Mouse (Mus musculus) lung, adult 2 months (tissue): Measurements from ENCODE around the gene Hoxd8. TPM values are rescaled to one million over a fixed set of nuclear protein-coding genes. Genes with fewer than 3 reads are reported as not detected.

Source experiments
- DNase-seq: peaks from one replicate; pipeline ENCODE4 v3.0.0; 2022
- H3K4me1 ChIP-seq: fragments of 200-500 bp; 2 replicates; pipeline ENCODE4 v1.6.1; 2011; ENCODE audit warnings: low read length; ENCODE audit not compliant: control insufficient read depth, insufficient read depth
- H3K4me3 ChIP-seq: fragments of 200-500 bp; replicated peaks from 2 replicates; pipeline ENCODE3; 2011; ENCODE audit warnings: low read depth, mild to moderate bottlenecking, control low read depth, low read length; ENCODE audit errors: extremely low read depth
- CTCF ChIP-seq: fragments of 200-500 bp; IDR thresholded peaks from 2 replicates; pipeline ENCODE4 v1.5.1; 2011; ENCODE audit warnings: mild to moderate bottlenecking, low read length, control low read depth; ENCODE audit not compliant: insufficient read depth
- POLR2A ChIP-seq: fragments of 200-500 bp; IDR thresholded peaks from 2 replicates; pipeline ENCODE4 v1.6.1; 2011; ENCODE audit warnings: low read depth, mild to moderate bottlenecking, control low read depth, low read length, borderline replicate concordance; ENCODE audit errors: extremely low read depth
- WGBS: fragments of 180-500 bp; shearing (Covaris S2); methylation state at CpG from one replicate; pipeline ENCODE4 v1.1.7; 2018; 5-methylcytosine and 5-hydroxymethylcytosine counted together
- polyA plus RNA-seq: library from polyadenylated mRNA; depleted of rRNA; stranded (reverse); fragments of >200 nt; gene quantifications from 2 replicates; pipeline ENCODE4 v1.2.3, GENCODE M21; 2012

The Hoxd8 gene
- polyA plus RNA-seq, 1 experiment, result 0.67 TPM

DNA sequence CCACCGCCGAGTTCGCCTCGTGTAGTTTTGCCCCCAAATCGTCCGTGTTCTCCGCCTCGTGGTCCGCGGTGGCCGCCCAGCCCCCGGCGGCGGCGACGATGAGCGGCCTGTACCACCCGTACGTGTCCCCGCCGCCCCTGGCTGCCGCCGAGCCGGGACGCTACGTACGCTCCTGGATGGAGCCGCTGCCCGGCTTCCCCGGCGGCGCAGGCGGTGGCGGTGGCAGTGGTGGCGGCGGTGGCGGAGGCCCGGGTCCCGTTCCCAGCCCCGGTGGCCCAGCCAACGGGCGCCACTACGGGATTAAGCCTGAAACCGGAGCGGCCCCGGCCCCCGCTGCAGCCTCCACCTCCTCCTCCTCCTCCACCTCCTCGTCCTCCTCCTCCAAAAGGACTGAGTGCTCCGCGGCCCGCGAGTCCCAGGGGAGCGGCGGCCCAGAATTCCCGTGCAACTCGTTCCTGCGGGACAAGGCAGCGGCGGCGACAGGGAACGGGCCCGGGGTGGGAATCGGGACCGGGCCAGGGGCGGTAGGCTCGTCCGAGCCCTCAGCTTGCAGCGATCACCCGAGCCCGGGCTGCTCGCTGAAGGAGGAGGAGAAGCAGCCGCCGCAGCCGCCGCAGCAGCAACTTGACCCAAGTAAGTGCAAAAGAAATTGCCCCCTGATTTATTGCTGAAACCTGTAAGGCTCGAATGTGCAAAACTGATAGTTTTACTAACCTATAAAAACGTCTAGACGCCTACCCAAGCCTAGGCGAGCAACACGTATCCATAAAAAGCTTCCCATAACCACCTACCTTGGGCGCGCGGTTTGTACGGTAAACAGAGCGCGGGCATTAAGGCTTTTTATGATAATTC lies 6.0 kb upstream of the Hoxd8 start:
- 3% methylated on average over 86 of the region's 86 CpGs for WGBS
- no peak for DNase-seq
- peaks cover 4% of the 10 kb centered on the region; the same call in 1 of the 2 replicates for H3K4me1 ChIP-seq
- no peak overlapping the region for H3K4me3 ChIP-seq
- TF ChIP-seq POLR2A (no peak), CTCF (no peak)

DNA sequence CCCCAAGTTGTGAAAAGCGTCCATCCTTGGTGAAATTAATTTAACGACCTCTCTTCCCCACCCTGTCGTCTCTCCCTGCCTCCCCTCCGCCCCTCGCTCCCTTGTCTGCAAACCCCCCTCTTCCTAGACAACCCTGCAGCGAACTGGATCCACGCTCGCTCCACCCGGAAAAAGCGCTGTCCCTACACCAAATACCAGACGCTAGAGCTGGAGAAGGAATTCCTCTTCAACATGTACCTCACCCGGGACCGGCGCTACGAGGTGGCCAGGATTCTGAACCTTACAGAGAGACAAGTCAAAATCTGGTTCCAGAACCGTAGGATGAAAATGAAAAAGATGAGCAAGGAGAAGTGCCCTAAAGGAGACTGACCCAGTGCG lies 5.4 kb upstream of the Hoxd8 start:
- TF ChIP-seq CTCF, result no peak
- no peak for TF ChIP-seq POLR2A
- H3K4me3 ChIP-seq, result no peak overlapping the region
- peaks cover 4% of the 10 kb centered on the region; the same call in 1 of the 2 replicates for H3K4me1 ChIP-seq
- no peak for DNase-seq
- 7% methylated on average over 17 of the region's 17 CpGs for WGBS

- no peak for DNase-seq
- Histone ChIP-seq H3K4me3 (no peak overlapping the region), H3K4me1 (peaks cover 4% of the 10 kb centered on the region; the same call in 1 of the 2 replicates)
- no peak for TF ChIP-seq CTCF
- TF ChIP-seq POLR2A, result no peak
- 10% methylated on average over 23 of the region's 23 CpGs for WGBS
These were observed 4.5 kb upstream of the Hoxd8 start for GRCm38 (mm10) chr2:74699664-74700545.

DNA sequence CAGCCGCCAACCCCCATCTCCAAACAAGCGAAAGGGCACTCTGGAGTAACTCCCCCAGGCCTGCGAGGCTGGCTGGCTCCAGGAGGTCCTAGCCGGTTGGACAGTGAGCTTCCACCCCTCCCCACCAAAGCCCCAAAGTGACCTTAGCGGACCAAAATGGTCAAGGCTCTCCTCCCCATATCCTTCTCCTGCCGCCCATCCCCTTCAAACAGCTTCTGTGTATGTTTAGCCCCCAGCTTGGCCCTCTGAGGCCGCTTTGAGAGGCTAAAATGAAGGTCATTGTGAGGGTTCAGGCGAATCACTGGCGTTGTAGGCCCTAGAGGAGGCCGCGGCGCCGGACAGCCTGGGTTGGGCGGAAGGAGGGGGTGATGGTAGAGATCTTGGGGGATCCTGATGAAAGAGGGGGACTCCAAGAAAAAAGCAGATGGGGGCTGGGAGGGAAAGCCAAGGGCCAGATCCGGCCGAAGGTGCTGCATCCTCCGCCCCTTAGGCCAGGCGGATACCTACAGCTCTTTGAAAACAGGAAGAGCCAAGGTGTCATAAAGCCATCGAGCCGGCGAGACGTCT lies 3.8 kb upstream of the Hoxd8 start:
- TF ChIP-seq POLR2A (no peak), CTCF (no peak)
- H3K4me3 ChIP-seq, result no peak overlapping the region
- peaks cover 4% of the 10 kb centered on the region; the same call in 1 of the 2 replicates for H3K4me1 ChIP-seq
- DNase-seq, result no peak
- 12% methylated on average over 22 of the region's 22 CpGs for WGBS

DNA sequence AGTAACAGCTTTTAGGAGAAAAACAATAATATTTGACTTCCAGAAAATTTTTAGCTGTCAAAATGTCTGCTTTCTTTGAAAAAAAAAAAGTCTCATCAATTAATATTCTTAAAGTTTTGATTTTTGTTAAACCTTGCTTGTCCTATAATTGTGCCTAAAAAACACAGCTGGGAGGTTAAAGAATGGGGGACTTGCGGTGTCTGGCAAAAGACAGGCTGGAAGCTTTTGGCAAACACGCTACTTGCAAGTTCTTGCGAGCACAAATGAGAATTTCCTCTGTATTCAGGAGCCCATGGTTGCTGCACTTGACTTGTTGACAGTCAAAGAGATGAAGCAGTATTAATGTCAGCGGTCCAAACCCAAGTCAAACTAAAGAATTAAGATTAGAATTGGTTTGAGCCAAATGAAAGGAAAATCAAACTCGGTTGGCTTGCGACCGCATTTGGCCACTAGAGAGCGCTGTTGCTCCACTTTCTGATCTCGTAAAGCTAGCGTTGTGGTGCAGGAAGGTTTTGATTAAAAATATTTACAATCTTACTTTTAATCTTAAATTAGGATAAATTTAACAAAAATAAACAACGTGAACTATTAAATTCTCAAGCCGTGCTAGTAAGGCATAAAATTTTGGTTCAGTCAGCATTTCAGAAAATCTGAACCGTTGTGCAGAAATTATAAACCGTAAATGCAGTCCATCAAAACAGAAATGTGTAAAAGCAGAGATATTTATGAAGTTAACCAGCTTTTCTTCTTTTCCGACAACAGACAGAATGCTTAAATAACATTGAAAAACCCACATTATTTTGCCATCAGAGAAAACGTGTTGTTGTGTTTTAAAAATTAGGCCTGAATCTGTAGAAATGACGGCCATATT lies 2.2 kb upstream of the Hoxd8 start:
- TF ChIP-seq POLR2A (no peak), CTCF (peak; percentile 95)
- WGBS, result 17% methylated on average over 17 of the region's 17 CpGs
- peaks cover 4% of the 10 kb centered on the region; the same call in 1 of the 2 replicates for H3K4me1 ChIP-seq
- H3K4me3 ChIP-seq, result no peak overlapping the region
- DNase-seq, result peak; percentile 72

GRCm38 (mm10) chr2:74702820-74703219 lies 1.6 kb upstream of the Hoxd8 start:
- 29% methylated on average over 6 of the region's 6 CpGs for WGBS
- TF ChIP-seq CTCF (no peak), POLR2A (no peak)
- H3K4me3 ChIP-seq, result no peak overlapping the region
- no peak for DNase-seq
- peaks cover 4% of the 10 kb centered on the region; the same call in 1 of the 2 replicates for H3K4me1 ChIP-seq

DNA sequence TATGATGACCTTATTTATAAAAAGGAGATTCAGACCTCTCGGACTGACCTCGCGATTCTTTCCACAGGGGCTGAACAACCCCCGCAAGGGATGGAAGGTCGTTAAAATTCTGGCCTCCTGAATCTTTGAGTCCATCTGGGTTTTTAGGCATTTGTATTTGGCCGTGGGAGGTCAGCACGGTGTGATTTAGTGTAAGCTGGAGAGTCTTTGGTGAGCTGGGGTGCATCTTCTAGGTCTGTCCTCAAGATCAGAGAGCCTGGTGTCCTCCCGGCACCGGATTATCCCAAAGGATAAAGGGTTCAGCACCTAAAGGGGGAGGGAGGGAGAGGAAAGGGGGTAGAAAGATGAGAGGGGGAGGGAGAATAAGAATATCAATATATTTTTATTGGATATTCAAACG lies 1.1 kb upstream of the Hoxd8 start:
- DNase-seq, result no peak
- no peak for TF ChIP-seq CTCF
- no peak for TF ChIP-seq POLR2A
- Histone ChIP-seq H3K4me1 (peaks cover 1% of the 10 kb centered on the region; the same call in 1 of the 2 replicates), H3K4me3 (no peak overlapping the region)
- 24% methylated on average over 10 of the region's 10 CpGs for WGBS

DNA sequence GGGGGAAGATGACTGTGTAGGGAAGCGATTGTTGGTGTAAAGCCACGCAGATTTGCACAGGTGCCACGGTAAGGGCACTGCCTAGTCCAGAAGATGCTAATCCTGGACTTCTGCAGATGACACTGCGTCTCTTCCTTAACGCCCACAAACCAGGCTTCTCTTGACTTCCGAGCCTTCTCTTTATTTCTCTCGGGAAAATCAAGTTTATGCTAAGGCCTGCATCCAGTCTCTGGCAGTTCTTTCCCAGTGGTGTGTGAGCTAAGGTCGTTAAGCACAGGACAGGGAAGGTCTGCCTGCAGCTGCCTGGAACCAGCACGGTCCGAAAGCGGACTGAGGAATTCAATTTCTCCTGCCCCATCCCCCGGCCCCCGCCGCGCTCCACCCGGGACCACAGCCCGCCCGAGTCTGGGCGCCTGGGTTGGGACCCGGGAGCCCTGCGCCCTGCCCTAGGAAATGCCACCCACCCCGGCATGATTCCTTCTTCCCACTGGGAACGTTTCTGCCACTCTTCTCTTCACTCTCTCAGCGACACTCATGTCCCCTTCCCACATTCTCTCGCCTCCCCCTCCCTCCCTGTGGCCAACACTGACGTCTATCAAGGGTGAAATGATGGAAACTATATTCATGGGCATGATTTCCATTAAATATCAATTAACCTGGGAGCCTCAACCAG lies 559 bp upstream of the Hoxd8 start:
- no peaks in the 10 kb centered on the region for H3K4me1 ChIP-seq
- TF ChIP-seq POLR2A, result no peak
- TF ChIP-seq CTCF, result no peak
- DNase-seq, result no peak
- no peak overlapping the region for H3K4me3 ChIP-seq
- 8% methylated on average over 26 of the region's 26 CpGs for WGBS
